11 mouse cellular contexts compared by ENCODE assay signal in genomic region chr16:89813536-89813935, GRCm38 (mm10).
"Had no signal": no experiment of that assay in that cellular context is flagged by ENCODE, and none has a peak within 500 bp of the region (broad histone marks: within the 10 kb centered on the region; RNA-seq: fewer than 3 reads in every experiment).

No protein-coding gene starts in this region.

- H3K4me3 ChIP-seq: limb, embryonic 13.5 days; myocyte; neural tube, embryonic 15.5 days had no signal

- H3K9me3 ChIP-seq: limb, embryonic 13.5 days; neural tube, embryonic 15.5 days had no signal

- H3K27me3 ChIP-seq: limb, embryonic 13.5 days; neural tube, embryonic 15.5 days had no signal

- H3K9ac ChIP-seq: limb, embryonic 13.5 days; liver, embryonic 14.5 days; neural tube, embryonic 15.5 days had no signal

- DNase-seq: kidney, adult 11 months; kidney, adult 9 months; kidney, postnatal 36 days; lung, adult 18-20 months; spleen, adult 18-20 months had no signal

- H3K27ac ChIP-seq: hindbrain, postnatal 0 days; kidney, postnatal 0 days; limb, embryonic 13.5 days; liver, embryonic 14.5 days; neural tube, embryonic 15.5 days had no signal

- ATAC-seq: hindbrain, postnatal 0 days had no signal

- H3K4me2 ChIP-seq: limb, embryonic 13.5 days; neural tube, embryonic 15.5 days had no signal
